Mouse (Mus musculus): Measurements from ENCODE around the gene Tbc1d2b. TPM values are rescaled to one million over a fixed set of nuclear protein-coding genes. Genes with fewer than 3 reads are reported as not detected.

Tbc1d2b gene
- polyA plus RNA-seq, 1 experiment from 2014 or later = 20.9 TPM

Other genes with a start within 250 kb of the Tbc1d2b start
- 28.7 and 42.4 TPM in 2 replicates for gene Ctsh, start 216.7 kb downstream of the Tbc1d2b start, polyA plus RNA-seq (2014; fragmentation: Nextera tagmentation; extraction: Ambion mirVana)
- 414 and 456 TPM in 2 replicates for gene Morf4l1, start 156.0 kb downstream of the Tbc1d2b start, polyA plus RNA-seq (2014; fragmentation: Nextera tagmentation; extraction: Ambion mirVana)
- 18.7 and 20.7 TPM in 2 replicates for gene Adamts7, start 107.7 kb downstream of the Tbc1d2b start, polyA plus RNA-seq (2014; fragmentation: Nextera tagmentation; extraction: Ambion mirVana)